Mouse (Mus musculus): ENCODE results near the gene Cdyl.

Gene Cdyl

GRCm38 (mm10) chr13:35797811-35798522 lies 138.3 kb downstream of the Cdyl start:
- no peak for DNase-seq (ENCODE audit: low spot score in 2 of 2)

- peak in 1 of 2 experiments; percentile 31 for DNase-seq (ENCODE audit: low spot score in 2 of 2)
Measured at GRCm38 (mm10) chr13:35798645-35799044, 139.0 kb downstream of the Cdyl start.

DNA sequence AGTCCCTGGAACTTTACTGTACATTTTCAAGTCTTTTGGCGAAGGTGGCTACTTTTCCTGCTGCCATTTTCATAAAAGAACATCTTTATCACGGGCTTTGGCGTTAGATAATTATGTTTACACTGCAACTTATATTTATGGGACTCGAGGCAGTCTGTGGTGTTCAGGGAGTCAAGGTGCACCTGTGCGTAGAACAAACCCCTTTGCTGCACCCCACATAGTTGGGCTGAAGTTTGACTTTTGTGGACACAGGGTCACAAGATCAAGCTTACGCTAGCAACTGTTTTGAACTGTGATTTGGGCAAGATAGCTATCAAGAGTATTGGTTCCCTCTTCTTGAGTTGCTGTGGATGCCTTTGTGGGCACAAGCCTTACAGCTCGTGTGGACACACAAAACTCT lies 140.6 kb downstream of the Cdyl start:
- DNase-seq (ENCODE audit: low spot score in 2 of 2), result no peak

DNA sequence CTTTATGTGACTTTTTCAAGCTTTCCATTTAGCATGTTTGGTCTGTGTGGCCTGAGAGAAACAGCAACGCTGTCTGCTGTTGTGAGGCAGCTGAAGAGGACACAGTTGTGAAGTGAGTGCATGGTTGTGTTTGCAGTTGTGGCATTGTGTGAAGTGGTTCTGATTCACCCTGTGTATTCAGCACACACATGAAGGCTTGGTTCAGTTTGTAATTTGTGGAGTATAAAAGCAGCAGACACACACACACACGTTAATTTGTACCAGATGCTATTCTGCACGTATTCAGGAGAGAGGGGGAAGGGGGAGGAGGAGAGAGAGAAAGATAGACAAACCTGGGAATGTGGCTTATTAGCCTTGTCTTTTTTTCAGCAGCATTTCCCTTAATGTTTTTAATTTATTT lies 146.1 kb downstream of the Cdyl start:
- DNase-seq (ENCODE audit: low spot score in 2 of 2), result no peak

DNA sequence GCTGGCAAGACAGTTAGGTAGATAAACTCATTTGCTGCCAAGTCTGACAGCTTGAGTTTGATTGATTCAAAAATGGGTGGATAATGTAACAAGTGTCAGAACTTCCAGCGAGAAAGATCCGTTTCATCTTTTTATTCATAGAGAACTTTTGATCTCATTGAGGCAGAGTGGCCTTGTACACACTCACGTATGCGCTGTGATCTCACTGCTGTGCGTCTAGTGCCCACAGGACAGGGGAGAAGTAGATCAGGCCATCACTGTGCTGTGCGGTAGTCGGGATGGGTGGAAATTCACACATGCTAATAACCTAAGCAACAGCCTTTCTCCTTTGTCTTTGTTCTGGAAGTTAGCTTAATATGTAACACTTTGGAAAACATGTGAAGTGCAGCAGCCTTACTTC lies 146.5 kb downstream of the Cdyl start:
- DNase-seq (ENCODE audit: low spot score in 2 of 2), result no peak

GRCm38 (mm10) chr13:35807016-35807415 lies 147.4 kb downstream of the Cdyl start:
- no peak for DNase-seq (ENCODE audit: low spot score in 2 of 2)

DNA sequence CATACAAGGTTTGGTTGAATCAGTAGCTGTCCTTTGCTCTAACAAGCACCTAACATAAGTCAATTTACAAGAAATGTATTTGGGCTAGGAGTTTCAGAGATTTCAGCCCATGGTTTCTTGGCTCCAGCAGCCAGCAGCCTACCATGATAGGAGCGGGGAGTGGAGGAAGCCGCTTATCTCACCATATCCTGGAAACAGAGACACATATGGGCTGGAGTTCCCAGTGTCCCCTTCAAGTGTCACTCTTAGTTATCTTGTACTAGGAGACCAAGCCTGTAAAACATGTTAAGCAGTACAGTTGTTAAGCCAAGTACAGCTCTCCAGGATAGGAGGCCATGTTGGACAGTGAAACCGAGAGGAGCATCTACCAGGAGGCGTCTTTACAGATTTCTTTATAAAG lies 147.9 kb downstream of the Cdyl start:
- no peak for DNase-seq (ENCODE audit: low spot score in 2 of 2)

GRCm38 (mm10) chr13:35807940-35808339 lies 148.3 kb downstream of the Cdyl start:
- DNase-seq (ENCODE audit: low spot score in 2 of 2), result no peak

GRCm38 (mm10) chr13:35809252-35810159 lies 149.9 kb downstream of the Cdyl start:
- DNase-seq (ENCODE audit: low spot score in 2 of 2), result no peak

GRCm38 (mm10) chr13:35810160-35810537 lies 150.5 kb downstream of the Cdyl start:
- DNase-seq (ENCODE audit: low spot score in 2 of 2), result no peak

DNA sequence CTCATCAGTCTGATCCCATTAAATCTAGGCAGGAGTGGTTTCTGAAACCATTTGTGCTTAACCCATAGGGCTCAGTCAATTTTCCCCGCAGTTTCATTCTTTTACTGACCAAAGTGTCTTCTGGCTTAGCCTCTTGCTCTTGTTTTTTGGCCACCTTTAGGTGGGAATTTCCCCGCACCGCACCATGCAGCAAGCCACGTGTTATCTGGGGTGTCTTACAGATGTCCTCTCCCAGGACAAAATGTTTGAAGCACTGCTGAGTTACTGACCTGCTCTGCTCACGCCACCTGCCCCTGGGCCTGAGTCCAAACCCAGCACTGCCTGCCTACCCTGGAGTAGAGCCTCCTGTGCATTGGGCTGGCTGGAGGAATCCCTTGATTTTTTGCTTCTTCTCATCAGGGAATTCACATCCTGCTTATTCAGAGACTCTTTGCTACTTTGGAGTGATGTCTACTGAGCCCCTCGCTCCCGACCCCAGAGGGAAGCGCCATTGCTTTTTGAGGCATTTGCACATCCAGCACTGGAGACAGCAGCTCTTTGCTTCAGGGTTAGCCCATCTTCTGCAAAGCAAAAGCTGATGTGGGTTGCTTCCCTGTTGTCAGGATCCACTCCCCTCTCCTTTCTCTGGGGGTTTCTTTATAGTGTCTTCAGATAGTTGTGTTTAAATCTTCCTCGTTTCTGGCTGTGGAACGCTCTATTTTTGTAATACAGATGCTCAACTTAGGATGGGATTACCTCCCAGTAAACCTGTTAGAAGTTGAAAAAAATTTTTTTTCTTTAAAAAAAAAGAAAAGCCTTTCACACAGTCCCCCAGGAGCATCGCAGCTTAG lies 151.9 kb downstream of the Cdyl start:
- no peak for DNase-seq (ENCODE audit: low spot score in 2 of 2)

- no peak for DNase-seq (ENCODE audit: low spot score in 2 of 2)
Measured at GRCm38 (mm10) chr13:35812191-35812440, 152.5 kb downstream of the Cdyl start.

- DNase-seq (ENCODE audit: low spot score in 2 of 2), result no peak
Measured at GRCm38 (mm10) chr13:35813348-35814127, 153.9 kb downstream of the Cdyl start.

DNA sequence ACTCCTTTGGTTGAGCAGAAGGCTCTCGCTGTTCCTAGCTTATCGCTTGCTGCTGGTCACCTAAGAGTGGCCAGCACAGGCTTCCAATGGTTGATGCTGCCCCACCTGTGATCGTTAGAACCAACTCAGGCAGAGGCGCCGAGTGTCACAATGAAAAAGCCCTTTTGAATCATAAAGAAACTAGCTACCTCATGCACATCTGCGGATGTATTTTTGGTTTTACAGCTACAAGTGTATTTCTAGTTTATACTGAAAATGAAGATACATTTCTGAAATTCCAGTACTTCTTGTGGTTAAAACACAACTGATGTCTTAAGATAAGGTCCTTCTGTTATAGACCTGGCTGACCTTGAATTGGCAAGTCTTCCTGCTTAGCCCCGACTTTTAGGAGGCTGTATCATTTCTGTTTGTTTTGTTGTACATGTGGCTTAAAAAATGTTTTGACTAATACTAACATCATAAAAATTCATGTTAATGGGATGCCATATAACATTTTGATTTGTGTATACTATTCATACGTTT lies 155.6 kb downstream of the Cdyl start:
- no peak for DNase-seq (ENCODE audit: low spot score in 2 of 2)

DNA sequence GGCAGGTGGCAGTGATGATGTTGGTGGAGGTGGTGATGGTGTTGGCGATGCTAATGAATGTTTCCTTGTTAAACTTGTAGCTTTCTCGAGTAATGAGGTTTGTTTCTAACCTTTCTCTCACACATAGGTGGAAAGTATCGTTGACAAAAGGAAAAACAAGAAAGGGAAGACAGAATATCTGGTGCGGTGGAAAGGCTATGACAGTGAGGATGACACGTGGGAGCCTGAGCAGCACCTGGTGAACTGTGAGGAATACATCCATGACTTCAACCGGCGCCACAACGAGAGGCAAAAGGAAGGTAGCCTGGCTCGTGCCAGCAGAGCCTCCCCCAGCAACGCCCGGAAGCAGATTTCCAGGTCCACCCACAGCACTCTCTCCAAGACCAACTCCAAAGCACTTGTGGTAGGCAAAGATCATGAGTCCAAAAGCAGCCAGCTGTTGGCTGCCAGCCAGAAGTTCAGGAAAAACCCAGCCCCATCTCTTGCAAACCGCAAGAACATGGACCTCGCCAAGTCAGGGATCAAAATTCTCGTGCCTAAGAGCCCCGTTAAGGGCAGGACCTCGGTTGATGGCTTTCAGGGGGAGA lies 156.2 kb downstream of the Cdyl start:
- no peak for DNase-seq (ENCODE audit: low spot score in 2 of 2)

- no peak for DNase-seq (ENCODE audit: low spot score in 2 of 2)
Measured at GRCm38 (mm10) chr13:35817626-35818025, 158.0 kb downstream of the Cdyl start.

DNA sequence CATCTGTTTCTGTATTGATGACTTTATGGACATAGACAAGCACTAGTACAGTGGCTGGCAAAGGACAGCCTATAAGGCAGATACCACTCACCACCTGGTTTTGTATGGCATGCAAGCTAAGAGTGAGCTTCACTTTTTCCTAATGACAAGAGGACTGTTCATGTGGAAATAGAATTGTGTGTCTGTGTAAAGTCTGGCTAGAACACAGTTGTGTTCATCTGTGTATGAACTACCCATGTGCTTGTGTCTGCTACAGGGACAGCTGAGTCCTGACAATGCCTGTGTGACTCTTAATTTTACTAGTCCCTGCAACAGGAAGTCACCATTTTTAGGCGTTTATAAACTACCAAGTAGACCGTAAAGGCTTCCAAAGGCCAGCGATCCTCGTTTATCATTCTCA lies 158.4 kb downstream of the Cdyl start:
- DNase-seq (ENCODE audit: low spot score in 2 of 2), result no peak

- DNase-seq (ENCODE audit: low spot score in 2 of 2), result no peak
Measured at GRCm38 (mm10) chr13:35821821-35822454, 162.3 kb downstream of the Cdyl start.

DNA sequence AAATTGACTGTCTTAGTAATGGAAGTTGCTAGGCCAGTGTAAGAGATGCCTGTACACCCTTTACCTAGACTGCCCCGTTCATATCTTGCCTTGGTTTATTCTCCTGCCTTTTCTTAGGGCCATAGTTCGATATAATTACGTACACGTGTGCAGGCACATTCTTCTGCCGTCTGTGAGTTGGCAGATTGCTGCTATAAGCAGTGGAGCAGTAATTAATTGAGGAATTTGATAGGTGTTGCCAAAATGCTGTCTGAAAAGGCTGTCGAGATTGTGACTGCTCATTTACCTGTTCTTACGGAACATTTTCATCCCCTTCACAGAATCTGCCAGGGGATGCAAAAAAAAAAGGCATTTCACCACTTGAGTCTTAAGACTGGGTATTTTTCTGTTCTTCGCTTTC lies 163.2 kb downstream of the Cdyl start:
- no peak for DNase-seq (ENCODE audit: low spot score in 2 of 2)

DNA sequence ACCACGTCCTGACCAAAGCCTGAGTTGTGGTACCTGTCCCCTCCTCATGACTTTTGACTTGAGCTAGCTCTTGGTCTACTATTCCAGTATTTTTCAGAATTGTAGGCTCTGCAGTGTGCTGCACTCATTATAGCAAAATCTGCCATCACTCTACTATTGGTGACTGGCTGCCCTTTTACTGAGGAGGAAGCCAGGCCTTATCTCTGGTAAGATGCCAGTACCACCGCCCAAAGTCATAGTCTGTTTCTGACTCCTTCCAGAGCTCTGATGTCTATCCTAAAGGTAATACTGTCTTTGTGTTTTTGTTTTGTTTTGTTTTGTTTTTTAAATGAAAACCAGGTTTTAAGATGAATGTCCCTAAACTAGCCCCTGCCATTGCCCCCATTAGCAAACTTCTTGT lies 166.0 kb downstream of the Cdyl start:
- DNase-seq (ENCODE audit: low spot score in 2 of 2), result no peak

DNA sequence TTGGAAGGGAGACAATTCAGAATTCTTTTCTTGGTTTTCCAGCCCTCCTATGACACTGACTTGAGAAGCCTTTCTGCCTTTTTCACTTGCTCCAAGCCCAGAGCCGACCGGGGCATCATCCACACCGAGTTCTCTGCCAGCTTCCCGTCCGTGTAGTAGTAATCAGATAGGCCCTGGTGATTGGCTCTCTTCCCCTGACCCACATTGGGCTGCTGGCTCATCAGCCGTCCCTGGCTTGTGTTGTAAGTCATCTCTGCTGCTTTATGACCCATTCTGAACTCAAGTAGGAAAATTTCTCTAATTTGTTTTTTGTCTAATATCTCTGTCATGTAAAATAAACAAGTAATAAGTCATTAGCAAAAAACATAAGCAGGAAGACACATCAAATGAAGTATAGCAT lies 173.0 kb downstream of the Cdyl start:
- no peak for DNase-seq (ENCODE audit: low spot score in 2 of 2)
